Mouse (Mus musculus) olfactory bulb, adult 2 months (tissue): ENCODE results near the gene Dkkl1.

Experiments used
- CTCF ChIP-seq: fragments of 200-500 bp; IDR thresholded peaks from 2 replicates; pipeline ENCODE4 v1.5.1; 2012; ENCODE audit warnings: low read depth, mild to moderate bottlenecking, low read length, moderate library complexity; ENCODE audit not compliant: insufficient read depth
- POLR2A ChIP-seq: fragments of 200-500 bp; IDR thresholded peaks from 2 replicates; pipeline ENCODE4 v1.6.1; 2012; ENCODE audit warnings: mild to moderate bottlenecking, low read depth, low read length, moderate library complexity; ENCODE audit not compliant: insufficient read depth

DNA sequence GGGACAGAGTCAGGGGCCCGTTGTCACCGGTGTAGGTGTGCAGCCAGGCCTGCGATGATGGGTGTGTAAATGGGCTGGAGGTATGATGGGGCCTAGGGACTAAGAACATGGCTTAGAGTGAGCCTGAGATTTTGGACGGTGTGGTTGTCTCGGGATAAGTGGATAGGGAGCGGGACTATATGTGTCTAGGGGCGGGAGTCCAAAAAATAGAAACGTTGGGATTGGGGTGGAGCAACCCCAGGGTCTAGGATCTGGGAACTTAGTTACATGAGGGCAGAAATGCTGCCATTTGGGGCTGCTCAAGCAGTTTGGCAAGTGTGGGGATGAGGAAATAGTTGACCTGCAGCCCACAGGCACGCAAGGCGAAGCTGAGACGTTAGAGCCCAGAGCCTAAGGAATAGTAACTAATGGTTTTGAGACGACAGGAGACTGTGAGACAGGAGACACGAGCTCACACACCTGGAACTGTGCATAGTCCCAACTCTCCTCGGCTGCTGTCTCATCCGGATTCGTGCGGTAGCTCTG, 23.8 kb upstream of the Dkkl1 start:
- TF ChIP-seq POLR2A, result no peak
- TF ChIP-seq CTCF, result no peak
